Mouse (Mus musculus) lung, postnatal 0 days (tissue): Measurements from ENCODE around the gene Faap100.

Experiments used
- CTCF ChIP-seq: IDR thresholded peaks from 2 replicates; pipeline ENCODE4 v1.5.1; 2016; ENCODE audit warnings: antibody characterized with exemption, mild to moderate bottlenecking
- EP300 ChIP-seq: IDR thresholded peaks from 2 replicates; pipeline ENCODE4 v1.6.1; 2016; ENCODE audit warnings: antibody characterized with exemption, mild to moderate bottlenecking, control low read depth

DNA sequence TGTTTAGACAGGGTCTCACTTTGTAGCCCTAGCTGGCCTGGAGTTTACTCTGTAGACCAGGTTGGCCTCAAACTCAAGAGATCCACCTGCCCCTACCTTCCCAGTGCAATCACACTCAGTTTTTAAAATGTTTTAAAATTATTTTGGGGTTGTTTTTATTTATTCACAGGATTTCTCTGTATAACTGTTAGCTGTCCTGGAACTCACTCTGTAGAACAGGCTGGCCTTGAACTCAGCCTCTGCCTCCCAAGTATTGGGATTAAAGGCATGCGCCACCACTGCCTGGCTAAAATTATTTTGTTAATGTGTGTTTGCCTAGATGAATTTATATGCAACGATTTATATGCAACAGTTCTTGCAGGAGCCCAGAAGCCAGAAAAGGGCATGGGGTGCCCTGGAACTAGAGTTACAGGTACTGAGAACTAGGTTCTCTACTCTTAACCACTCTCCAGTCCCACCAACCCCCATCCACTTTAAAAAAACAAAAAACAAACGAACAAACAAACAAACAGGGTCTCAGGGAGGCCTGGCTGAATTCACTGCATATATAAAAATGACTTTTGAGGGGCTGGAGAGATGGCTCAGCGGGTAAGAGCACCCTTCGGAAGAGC, 34.1 kb downstream of the Faap100 start:
- TF ChIP-seq CTCF (no peak), EP300 (no peak)
